Mouse (Mus musculus): ENCODE data around the gene Psmd8. TPM values are rescaled to one million over a fixed set of nuclear protein-coding genes. Genes with fewer than 3 reads are reported as not detected.
"Not testable (repeated sequence)": the region's sequence is repeated elsewhere in the genome, so short reads cannot be mapped to it uniquely, and the experiment has no call there.

Psmd8 gene
- total and polyA plus RNA-seq, 2 experiments from 2014 or later: 292 to 329 TPM

- no peak overlapping the region for H3K9ac ChIP-seq (replicated peaks; ENCODE audit: low read length, poor library complexity, severe bottlenecking)
- no peaks in the 10 kb centered on the region for H3K36me3 ChIP-seq (ENCODE audit: insufficient read depth, low read length)
- H3K4me2 ChIP-seq (ENCODE audit: low read depth, low read length, poor library complexity, severe bottlenecking): no peak overlapping the region
- no peaks in the 10 kb centered on the region for H3K9me3 ChIP-seq (ENCODE audit: low read length)
- H3K27me3 ChIP-seq (ENCODE audit: insufficient read depth, low read length): no peaks in the 10 kb centered on the region
- no peak for DNase-seq (ENCODE audit: low spot score)
- no peaks in the 10 kb centered on the region for H3K4me1 ChIP-seq (ENCODE audit: insufficient read depth, low read length)
- peak; percentile 17; the same call in 1 of the 2 replicates for ATAC-seq (ENCODE audit: low FRiP score)
- no peak for TF ChIP-seq CTCF (IDR thresholded peaks at IDR 0.05)
- WGBS: 61% methylated on average over 2 of the region's 2 CpGs
- H3K4me3 ChIP-seq (ENCODE audit: low read depth, low read length): no peak overlapping the region
- no peak overlapping the region for H3K27ac ChIP-seq (ENCODE audit: low read depth, low read length)
Measured at GRCm38 (mm10) chr7:29214236-29214635, 33.7 kb upstream of the Psmd8 start.

DNA sequence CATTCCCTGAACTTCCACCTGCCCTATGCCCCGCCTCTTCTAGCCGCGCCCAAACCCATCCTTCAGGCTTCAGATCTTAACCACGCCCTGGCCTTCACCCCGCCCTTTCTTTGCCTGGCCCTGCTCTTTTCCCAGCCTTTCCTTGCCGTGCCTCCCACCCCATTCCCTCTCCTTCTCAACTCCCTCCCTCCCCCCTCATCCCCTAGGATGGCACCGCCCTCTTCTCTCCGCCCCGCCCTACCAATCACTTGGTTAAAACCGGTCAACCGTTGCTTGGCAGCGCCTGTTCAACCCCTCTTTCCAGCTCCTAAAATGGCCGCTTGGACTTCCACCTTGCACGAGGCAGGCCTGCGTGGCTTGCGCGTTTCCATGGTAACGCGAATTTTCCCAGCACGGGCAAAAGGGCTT lies 33.2 kb upstream of the Psmd8 start, which contains the start of gene Catsperg1:
TSS of gene Catsperg1 (minus strand) at position 361 of the 408 bp plus-strand sequence.
- peak within 1 kb of the TSS; percentile 65 for H3K27ac ChIP-seq (ENCODE audit: low read depth, low read length)
- DNase-seq (ENCODE audit: low spot score): peak; percentile 79
- ATAC-seq (ENCODE audit: low FRiP score): peak; percentile 89
- WGBS: 2% methylated on average over 20 of the region's 20 CpGs
- no peaks in the 10 kb centered on the region for H3K4me1 ChIP-seq (ENCODE audit: insufficient read depth, low read length)
- peak within 1 kb of the TSS; percentile 41 for H3K4me2 ChIP-seq (ENCODE audit: low read depth, low read length, poor library complexity, severe bottlenecking)
- 0 out of 2 replicates have a peak within 1 kb of the TSS, but pooled peaks have one; percentile 19 for H3K9ac ChIP-seq (replicated peaks; ENCODE audit: low read length, poor library complexity, severe bottlenecking)
- peak within 1 kb of the TSS; percentile 18; the same call in 1 of the 2 replicates for H3K4me3 ChIP-seq (ENCODE audit: low read depth, low read length)
- no peak for TF ChIP-seq CTCF (IDR thresholded peaks at IDR 0.05)
- no peaks in the 10 kb centered on the region for H3K36me3 ChIP-seq (ENCODE audit: insufficient read depth, low read length)
- no peaks in the 10 kb centered on the region for H3K9me3 ChIP-seq (ENCODE audit: low read length)
- no peaks in the 10 kb centered on the region for H3K27me3 ChIP-seq (ENCODE audit: insufficient read depth, low read length)

GRCm38 (mm10) chr7:29212775-29213560 lies 32.5 kb upstream of the Psmd8 start:
- 0 out of 2 replicates have a peak overlapping the region, but pooled peaks have one; percentile 19 for H3K9ac ChIP-seq (replicated peaks; ENCODE audit: low read length, poor library complexity, severe bottlenecking)
- WGBS: 17% methylated on average over 40 of the region's 40 CpGs
- not testable (repeated sequence) for H3K27ac ChIP-seq (ENCODE audit: low read depth, low read length); ATAC-seq (ENCODE audit: low FRiP score); H3K27me3 ChIP-seq (ENCODE audit: insufficient read depth, low read length); DNase-seq (ENCODE audit: low spot score); H3K4me1 ChIP-seq (ENCODE audit: insufficient read depth, low read length); H3K9me3 ChIP-seq (ENCODE audit: low read length); H3K36me3 ChIP-seq (ENCODE audit: insufficient read depth, low read length)
- peak overlapping the region; percentile 41 for H3K4me2 ChIP-seq (ENCODE audit: low read depth, low read length, poor library complexity, severe bottlenecking)
- peak overlapping the region; percentile 18; the same call in 1 of the 2 replicates for H3K4me3 ChIP-seq (ENCODE audit: low read depth, low read length)

DNA sequence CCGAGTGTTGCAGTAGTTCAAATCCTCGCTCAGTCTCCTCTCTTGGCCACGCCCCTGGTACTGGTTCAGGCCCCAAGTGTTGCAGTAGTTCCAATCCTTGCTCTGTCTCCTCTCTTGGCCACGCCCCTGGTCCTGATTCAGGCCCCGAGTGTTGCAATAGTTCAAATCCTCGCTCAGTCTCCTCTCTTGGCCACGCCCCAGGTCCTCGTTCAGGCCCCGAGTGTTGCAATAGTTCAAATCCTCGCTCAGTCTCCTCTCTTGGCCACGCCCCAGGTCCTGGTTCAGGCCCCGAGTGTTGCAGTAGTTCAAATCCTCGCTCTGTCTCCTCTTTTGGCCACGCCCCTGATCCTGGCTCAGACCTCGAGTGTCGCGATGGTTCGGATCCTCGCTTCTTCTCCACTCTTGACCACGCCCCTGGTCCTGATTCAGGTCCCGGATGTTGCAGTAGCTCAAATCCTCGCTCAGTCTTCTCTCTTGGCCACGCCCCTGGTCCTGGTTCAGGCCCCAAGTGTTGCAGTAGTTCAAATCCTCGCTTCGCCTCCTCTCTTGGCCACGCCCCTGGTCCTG lies 31.8 kb upstream of the Psmd8 start:
- no peak for TF ChIP-seq CTCF (IDR thresholded peaks at IDR 0.05)
- DNase-seq (ENCODE audit: low spot score) (no peak), ATAC-seq (ENCODE audit: low FRiP score) (no peak)
- Histone ChIP-seq H3K27ac (ENCODE audit: low read depth, low read length) (no peak overlapping the region), H3K9me3 (ENCODE audit: low read length) (no peaks in the 10 kb centered on the region), H3K4me2 (ENCODE audit: low read depth, low read length, poor library complexity, severe bottlenecking) (peak overlapping the region; percentile 52), H3K4me1 (ENCODE audit: insufficient read depth, low read length) (no peaks in the 10 kb centered on the region), H3K4me3 (ENCODE audit: low read depth, low read length) (0 out of 2 replicates have a peak overlapping the region, but pooled peaks have one; percentile 1), H3K36me3 (ENCODE audit: insufficient read depth, low read length) (no peaks in the 10 kb centered on the region), H3K27me3 (ENCODE audit: insufficient read depth, low read length) (no peaks in the 10 kb centered on the region), H3K9ac (replicated peaks; ENCODE audit: low read length, poor library complexity, severe bottlenecking) (no peak overlapping the region)
- 15% methylated on average over 26 of the region's 26 CpGs for WGBS

- Histone ChIP-seq H3K4me1 (ENCODE audit: insufficient read depth, low read length) (no peaks in the 10 kb centered on the region), H3K4me3 (ENCODE audit: low read depth, low read length) (peak overlapping the region; percentile 29), H3K27ac (ENCODE audit: low read depth, low read length) (0 out of 2 replicates have a peak overlapping the region, but pooled peaks have one; percentile 38), H3K9me3 (ENCODE audit: low read length) (no peaks in the 10 kb centered on the region), H3K4me2 (ENCODE audit: low read depth, low read length, poor library complexity, severe bottlenecking) (peak overlapping the region; percentile 52), H3K27me3 (ENCODE audit: insufficient read depth, low read length) (no peaks in the 10 kb centered on the region), H3K36me3 (ENCODE audit: insufficient read depth, low read length) (no peaks in the 10 kb centered on the region), H3K9ac (replicated peaks; ENCODE audit: low read length, poor library complexity, severe bottlenecking) (peak overlapping the region; percentile 24; the same call in 1 of the 2 replicates)
- TF ChIP-seq CTCF (IDR thresholded peaks at IDR 0.05): no peak
- no peak for ATAC-seq (ENCODE audit: low FRiP score)
- DNase-seq (ENCODE audit: low spot score): peak; percentile 69
- 6% methylated on average over 34 of the region's 34 CpGs for WGBS
Measured at GRCm38 (mm10) chr7:29211415-29212198, 31.1 kb upstream of the Psmd8 start.

- ATAC-seq (ENCODE audit: low FRiP score): not testable (repeated sequence)
Measured at GRCm38 (mm10) chr7:29211013-29211412, 30.5 kb upstream of the Psmd8 start.

More at GRCm38 (mm10) chr7:29211013-29211412, 30.5 kb upstream of the Psmd8 start:
- not testable (repeated sequence) for H3K36me3 ChIP-seq (ENCODE audit: insufficient read depth, low read length); H3K27me3 ChIP-seq (ENCODE audit: insufficient read depth, low read length); H3K9ac ChIP-seq (replicated peaks; ENCODE audit: low read length, poor library complexity, severe bottlenecking); H3K4me1 ChIP-seq (ENCODE audit: insufficient read depth, low read length); DNase-seq (ENCODE audit: low spot score); H3K9me3 ChIP-seq (ENCODE audit: low read length); H3K27ac ChIP-seq (ENCODE audit: low read depth, low read length)
- Histone ChIP-seq H3K4me2 (ENCODE audit: low read depth, low read length, poor library complexity, severe bottlenecking) (peak overlapping the region; percentile 52), H3K4me3 (ENCODE audit: low read depth, low read length) (peak overlapping the region; percentile 29; the same call in 1 of the 2 replicates)
- WGBS: 26% methylated on average over 15 of the region's 15 CpGs

Data from midbrain, postnatal 0 days (tissue).